Mouse (Mus musculus): Measurements from ENCODE around the gene Gm10234.
A peak's percentile ranks its signal among the peaks of the same experiment; 100 is the strongest.

- TF ChIP-seq POLR2AphosphoS2 (IDR thresholded peaks at IDR 0.05; ENCODE audit: low read depth, low read length): no peak
- TF ChIP-seq CTCF (conservative IDR thresholded peaks at IDR 0.05 in 1 of 2, IDR thresholded peaks at IDR 0.05 in 1 of 2; ENCODE audit: low read depth in 2 of 2, low read length in 2 of 2): no peak
- no peak for TF ChIP-seq USF2 (conservative IDR thresholded peaks at IDR 0.05; ENCODE audit: low read depth, low read length)
- no peak for TF ChIP-seq UBTF (IDR thresholded peaks at IDR 0.05; ENCODE audit: low read depth, low read length)
- TF ChIP-seq ZC3H11A (IDR thresholded peaks at IDR 0.05; ENCODE audit: low read depth, low read length): no peak
- TF ChIP-seq SIN3A (IDR thresholded peaks at IDR 0.05; ENCODE audit: low read length): no peak
- no peak for TF ChIP-seq POLR2A (IDR thresholded peaks at IDR 0.05; ENCODE audit: low read depth, low read length)
- TF ChIP-seq CHD1 (IDR thresholded peaks at IDR 0.05; ENCODE audit: low read depth, low read length): no peak
- TF ChIP-seq KAT2A (IDR thresholded peaks at IDR 0.05; ENCODE audit: insufficient replicate concordance, low read length): no peak
- TF ChIP-seq USF1 (IDR thresholded peaks at IDR 0.05; ENCODE audit: low read depth, low read length): no peak
- TF ChIP-seq RAD21 (IDR thresholded peaks at IDR 0.05; ENCODE audit: low read depth, low read length): no peak
- no peak; the same call in 1 of the 2 replicates for TF ChIP-seq MAFK (IDR thresholded peaks at IDR 0.05; ENCODE audit: insufficient replicate concordance, low read length)
- peak; percentile 88 for TF ChIP-seq EP300 (IDR thresholded peaks at IDR 0.05; ENCODE audit: low read length)
These were observed 38.2 kb downstream of the Gm10234 start for GRCm38 (mm10) chr6:95360084-95360483.

Data from CH12.LX (cell line).